Mouse (Mus musculus): ENCODE results near the gene Opcml.

DNA sequence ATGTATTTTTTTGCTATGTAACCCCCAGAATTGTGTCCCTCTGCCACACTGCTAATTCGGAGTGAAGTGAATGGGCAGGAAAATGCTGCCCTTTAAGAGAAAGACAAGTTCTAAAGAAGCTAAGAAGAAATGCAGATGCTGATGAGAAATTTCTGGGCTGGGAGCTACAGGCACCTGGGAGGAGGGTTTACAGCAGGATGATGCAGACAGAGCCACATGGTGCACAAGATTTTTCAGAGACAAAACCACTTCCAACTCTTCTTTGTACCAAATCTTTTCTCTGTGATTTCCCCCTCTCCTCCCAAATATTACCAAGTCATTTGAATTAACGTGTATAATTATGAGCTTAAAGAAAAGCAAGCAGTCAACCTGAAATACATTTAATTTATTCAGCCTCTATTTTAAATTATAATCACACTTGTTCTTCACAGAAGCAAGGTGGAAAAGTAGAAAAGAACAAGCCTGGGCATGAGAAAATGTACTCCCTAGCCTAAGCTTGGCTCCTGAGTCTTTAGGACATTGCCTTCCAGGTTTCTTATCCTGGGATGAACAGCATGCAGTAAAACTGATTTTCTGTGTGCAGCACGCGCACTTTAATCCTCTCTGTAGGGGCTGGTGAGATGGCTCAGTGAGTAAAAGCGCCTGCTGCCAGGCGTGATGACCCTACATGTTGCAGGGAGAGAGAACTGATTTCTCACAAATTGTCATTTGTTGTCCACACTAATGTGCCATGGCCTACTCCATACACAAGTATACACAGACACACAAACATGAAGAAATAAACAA, 890.9 kb downstream of the Opcml start:
- TF ChIP-seq CHD2 (IDR thresholded peaks at IDR 0.05; ENCODE audit: low read depth, low read length) (no peak), ZNF384 (IDR thresholded peaks at IDR 0.05; ENCODE audit: low read depth, low read length) (no peak), MAFK (IDR thresholded peaks at IDR 0.05; ENCODE audit: insufficient read depth, low read depth, low read length) (no peak)
